Mouse (Mus musculus): ENCODE measurements at regions not wholly inside any gene's neighbourhood (a gene's known extent, or its start where the extent isn't known, plus 50 kb on each side); places are given as distances from the start of the nearest gene placed in this dataset.
A peak's percentile ranks its signal among the peaks of the same experiment; 100 is the strongest.

GRCm38 (mm10) chr16:8117543-8118167, 307.3 kb downstream of the Tmem114 start:
- no peak for DNase-seq

- no peak for DNase-seq
Measured at GRCm38 (mm10) chr16:8111329-8112116, 313.4 kb downstream of the Tmem114 start.

GRCm38 (mm10) chr16:8108141-8109122, 316.5 kb downstream of the Tmem114 start:
- DNase-seq = peak; percentile 64

DNA sequence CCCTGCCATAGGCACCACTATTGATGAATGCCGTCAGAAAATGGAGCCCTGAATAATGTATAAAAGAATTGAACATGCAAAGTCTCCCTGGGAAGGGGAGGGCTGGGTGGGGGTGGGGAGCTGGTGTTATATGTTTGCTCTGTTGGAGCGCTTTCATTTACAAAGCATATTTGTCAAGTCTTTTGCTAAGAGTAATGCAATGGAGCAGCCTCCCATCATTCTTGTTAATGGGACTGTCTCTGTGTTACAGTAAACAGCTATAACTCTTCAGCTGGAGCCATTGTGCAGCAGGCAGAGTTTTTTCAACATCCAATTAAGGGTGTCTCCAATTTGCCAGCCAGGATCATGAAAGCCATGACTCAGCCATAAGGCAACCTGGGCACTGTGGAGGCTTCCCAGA, 345.9 kb downstream of the Tmem114 start:
- DNase-seq = no peak

DNA sequence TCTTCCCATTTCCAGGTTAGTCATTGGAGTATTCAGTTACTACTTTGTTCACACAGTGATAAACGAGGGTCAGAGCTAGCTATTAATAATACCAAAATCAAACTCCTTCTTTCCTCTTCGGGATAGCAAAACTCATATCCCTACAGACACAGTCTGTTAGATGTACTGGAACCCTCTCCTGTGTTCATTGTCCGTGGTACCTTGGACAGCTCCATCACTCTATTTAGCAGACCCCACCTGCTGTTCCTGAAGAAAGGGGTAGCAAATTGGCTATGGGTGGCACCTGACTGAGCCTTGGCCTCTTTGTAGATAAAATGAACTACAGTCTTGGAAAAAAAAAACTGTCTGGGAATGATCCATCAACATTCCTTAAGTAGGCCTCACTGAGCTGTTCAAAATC, 346.5 kb downstream of the Tmem114 start:
- peak; percentile 10 for DNase-seq

DNA sequence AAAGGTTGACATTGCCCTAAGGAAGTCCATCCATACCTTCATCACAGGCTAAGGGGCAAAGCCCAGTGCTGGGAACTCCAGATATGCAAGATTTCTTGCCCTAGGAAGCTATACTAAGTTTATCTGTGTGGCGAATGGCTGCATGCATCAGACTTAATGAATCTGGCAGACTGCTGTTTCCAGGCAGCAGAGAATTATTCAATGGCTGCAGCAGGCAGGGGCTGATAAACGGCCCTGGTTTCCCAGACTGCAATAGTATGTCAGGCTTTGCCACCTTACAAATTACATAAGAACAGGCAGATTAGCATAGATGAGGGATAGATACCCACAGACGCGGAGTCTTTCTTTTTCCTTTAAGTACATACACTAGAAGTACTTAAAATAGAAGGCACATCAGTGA, 350.2 kb downstream of the Tmem114 start:
- DNase-seq = no peak

DNA sequence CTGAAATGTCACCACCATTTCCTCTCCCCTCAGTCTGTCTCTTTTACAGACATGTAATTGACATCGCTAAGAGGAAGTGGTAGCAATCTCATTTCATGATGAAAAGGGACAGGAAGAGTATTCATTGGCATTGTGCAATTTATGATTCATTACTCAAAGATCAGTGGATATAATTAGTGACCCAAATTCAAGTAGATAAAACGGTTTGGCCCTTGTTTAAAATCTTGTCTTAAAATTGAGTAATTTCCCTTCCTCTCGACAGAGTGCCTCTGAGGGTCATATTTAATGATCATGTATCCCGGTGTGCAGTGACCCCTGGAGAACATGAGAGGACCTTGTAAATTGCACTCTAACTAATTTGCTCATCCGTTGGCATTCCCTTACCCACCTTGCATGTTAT, 371.0 kb downstream of the Tmem114 start:
- DNase-seq = no peak

GRCm38 (mm10) chr16:8008966-8009365, 416.0 kb downstream of the Tmem114 start:
- DNase-seq = no peak

GRCm38 (mm10) chr16:8006631-8007030, 418.3 kb downstream of the Tmem114 start:
- no peak for DNase-seq

- no peak for DNase-seq
Measured at GRCm38 (mm10) chr16:8002339-8003089, 422.4 kb downstream of the Tmem114 start.

- no peak for DNase-seq
Measured at GRCm38 (mm10) chr16:7982816-7983215, 442.1 kb downstream of the Tmem114 start.

- DNase-seq = no peak
Measured at GRCm38 (mm10) chr16:7978466-7978865, 446.5 kb downstream of the Tmem114 start.

DNA sequence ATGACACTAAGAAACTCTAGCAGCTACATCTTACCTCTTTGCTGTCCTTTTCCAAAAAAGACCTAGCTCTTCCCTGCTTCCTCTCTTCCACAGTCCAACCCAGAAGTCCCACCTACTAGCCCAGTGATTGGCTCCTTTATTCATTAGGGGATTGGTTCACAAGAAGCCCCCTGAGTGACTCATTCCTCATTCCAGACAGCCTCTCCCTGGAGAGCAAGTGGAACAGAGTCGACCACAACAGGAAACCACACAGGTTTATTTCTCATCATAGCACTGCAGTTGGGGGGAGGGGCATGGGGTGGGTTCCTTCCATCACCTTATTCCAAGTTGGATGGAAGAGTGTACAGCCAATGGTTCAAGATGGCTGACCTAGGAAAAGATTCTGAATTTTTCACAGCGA, 473.3 kb downstream of the Tmem114 start:
- no peak for DNase-seq

- DNase-seq = no peak
Measured at GRCm38 (mm10) chr16:7942333-7942732, 482.6 kb downstream of the Tmem114 start.

- DNase-seq = no peak
Measured at GRCm38 (mm10) chr16:7937167-7937566, 487.8 kb downstream of the Tmem114 start.

GRCm38 (mm10) chr16:7932322-7932721, 492.6 kb downstream of the Tmem114 start:
- DNase-seq = peak; percentile 14

GRCm38 (mm10) chr16:7931676-7932075, 493.3 kb downstream of the Tmem114 start:
- no peak for DNase-seq

- no peak for DNase-seq
Measured at GRCm38 (mm10) chr16:7929112-7929511, 495.8 kb downstream of the Tmem114 start.

- no peak for DNase-seq
Measured at GRCm38 (mm10) chr16:7928391-7928935, 496.5 kb downstream of the Tmem114 start.

DNA sequence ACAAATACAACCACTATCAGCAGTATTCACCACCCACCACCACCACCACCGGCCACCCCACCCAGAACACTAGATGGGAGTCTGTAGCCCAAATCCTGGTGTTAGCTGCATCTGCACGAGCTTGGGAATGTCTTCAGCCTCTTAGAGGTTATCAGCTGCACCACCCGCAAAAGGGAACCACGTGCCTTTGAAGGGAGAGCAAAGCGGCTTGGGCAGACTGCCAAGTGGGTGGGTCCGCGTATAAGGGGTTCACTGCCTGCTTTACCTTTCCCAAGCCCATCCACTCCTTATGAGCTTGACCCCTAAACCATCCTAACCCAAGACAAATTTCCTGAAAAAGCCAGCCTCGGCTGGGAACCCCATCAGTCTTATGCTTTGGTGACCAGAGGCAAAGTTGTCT, 497.2 kb downstream of the Tmem114 start:
- DNase-seq = peak; percentile 32

- DNase-seq = no peak
Measured at GRCm38 (mm10) chr16:7895786-7896185, 529.1 kb downstream of the Tmem114 start.

- DNase-seq = no peak
Measured at GRCm38 (mm10) chr16:7892799-7893198, 532.1 kb downstream of the Tmem114 start.
